Mouse (Mus musculus) cerebellum, adult 2 months (tissue): ENCODE data around the gene Zbtb7b.

Experiments
- CTCF ChIP-seq: fragments of 200-500 bp; IDR thresholded peaks from 2 replicates; pipeline ENCODE4 v1.5.1; 2011; ENCODE audit warnings: low read depth, mild to moderate bottlenecking, control low read depth, low read length, moderate library complexity, borderline replicate concordance; ENCODE audit not compliant: insufficient read depth
- POLR2A ChIP-seq: fragments of 200-500 bp; IDR thresholded peaks from 2 replicates; pipeline ENCODE4 v1.6.1; 2011; ENCODE audit warnings: low read length, control low read depth, borderline replicate concordance; ENCODE audit not compliant: insufficient read depth

DNA sequence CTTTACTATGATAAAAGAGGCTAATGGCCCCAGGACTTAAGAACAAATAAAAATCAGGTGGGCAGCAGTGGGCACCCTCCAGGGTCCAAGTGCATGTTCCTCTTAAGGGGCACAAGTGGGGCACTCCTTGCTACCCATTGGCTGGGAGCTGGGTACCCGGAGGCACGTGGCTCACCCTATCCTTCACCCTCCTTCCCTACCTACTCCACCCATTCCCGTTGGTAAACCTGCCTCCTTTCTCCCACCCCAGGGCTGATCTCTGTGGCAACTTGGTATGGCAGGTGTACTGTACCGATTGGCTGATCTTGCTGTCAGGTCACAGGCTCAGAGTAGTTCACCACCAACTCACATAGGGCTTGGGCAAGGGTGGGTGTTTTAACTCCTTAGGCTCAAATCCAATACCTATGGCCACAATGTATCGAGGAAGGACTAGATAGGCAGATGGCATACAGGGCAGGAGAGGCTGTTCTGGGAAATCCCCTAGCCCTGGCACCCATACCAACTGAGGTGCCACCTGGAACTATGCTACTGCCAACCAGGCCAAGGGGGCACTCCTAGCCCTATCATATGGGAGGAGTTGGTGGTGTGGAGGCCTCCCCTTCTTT lies 10.8 kb downstream of the Zbtb7b start:
- TF ChIP-seq CTCF (no peak), POLR2A (no peak)
